25 mouse cellular contexts compared by ENCODE assay signal in genomic region chr3:79595468-79595867, GRCm38 (mm10).
"Had no signal": no experiment of that assay in that cellular context is flagged by ENCODE, and none has a peak within 500 bp of the region (broad histone marks: within the 10 kb centered on the region; RNA-seq: fewer than 3 reads in every experiment).

No protein-coding gene starts in this region.

- DNase-seq: gastrocnemius, adult 2 months; gastrocnemius, postnatal 10 days; gastrocnemius, postnatal 36 days; kidney, adult 11 months; kidney, adult 2 months; kidney, adult 9 months; kidney, postnatal 14 days; kidney, postnatal 36 days; layer of hippocampus, adult 9-11 months; layer of hippocampus, postnatal 36 days; left cerebral cortex, postnatal 4 days; lung, adult 18-20 months had no signal

- H3K27ac ChIP-seq: gastrocnemius, adult 2 months; heart, adult 2 months; heart, embryonic 13.5 days; heart, embryonic 15.5 days; hindbrain, embryonic 13.5 days; hindbrain, embryonic 15.5 days; hindbrain, postnatal 0 days; kidney, embryonic 15.5 days; kidney, postnatal 0 days; limb, embryonic 13.5 days; limb, embryonic 15.5 days; liver, embryonic 12.5 days; liver, embryonic 14.5 days had no signal

- H3K9ac ChIP-seq: heart, embryonic 13.5 days; heart, embryonic 15.5 days; hindbrain, embryonic 13.5 days; hindbrain, embryonic 15.5 days; kidney, embryonic 15.5 days; limb, embryonic 13.5 days; limb, embryonic 15.5 days; liver, embryonic 12.5 days; liver, embryonic 14.5 days had no signal

- ATAC-seq: hindbrain, postnatal 0 days; intestine, embryonic 16.5 days; liver, embryonic 12.5 days had no signal

- H3K4me3 ChIP-seq: gastrocnemius, adult 2 months; heart, adult 2 months; heart, embryonic 13.5 days; heart, embryonic 15.5 days; hindbrain, embryonic 13.5 days; hindbrain, embryonic 15.5 days; kidney, embryonic 15.5 days; limb, embryonic 13.5 days; limb, embryonic 15.5 days; liver, embryonic 12.5 days had no signal

- H3K4me2 ChIP-seq: heart, embryonic 13.5 days; heart, embryonic 15.5 days; hindbrain, embryonic 13.5 days; hindbrain, embryonic 15.5 days; kidney, embryonic 15.5 days; limb, embryonic 13.5 days; limb, embryonic 15.5 days; liver, embryonic 12.5 days had no signal

- H3K9me3 ChIP-seq: heart, embryonic 13.5 days; heart, embryonic 15.5 days; hindbrain, embryonic 13.5 days; hindbrain, embryonic 15.5 days; kidney, embryonic 15.5 days; limb, embryonic 13.5 days; limb, embryonic 15.5 days; liver, embryonic 12.5 days had no signal

- H3K27me3 ChIP-seq: heart, embryonic 13.5 days; heart, embryonic 15.5 days; hindbrain, embryonic 13.5 days; hindbrain, embryonic 15.5 days; kidney, embryonic 15.5 days; limb, embryonic 13.5 days; limb, embryonic 15.5 days; liver, embryonic 12.5 days had no signal
